Comparison of ENCODE assay signal across 21 mouse cellular contexts in the genomic region with DNA sequence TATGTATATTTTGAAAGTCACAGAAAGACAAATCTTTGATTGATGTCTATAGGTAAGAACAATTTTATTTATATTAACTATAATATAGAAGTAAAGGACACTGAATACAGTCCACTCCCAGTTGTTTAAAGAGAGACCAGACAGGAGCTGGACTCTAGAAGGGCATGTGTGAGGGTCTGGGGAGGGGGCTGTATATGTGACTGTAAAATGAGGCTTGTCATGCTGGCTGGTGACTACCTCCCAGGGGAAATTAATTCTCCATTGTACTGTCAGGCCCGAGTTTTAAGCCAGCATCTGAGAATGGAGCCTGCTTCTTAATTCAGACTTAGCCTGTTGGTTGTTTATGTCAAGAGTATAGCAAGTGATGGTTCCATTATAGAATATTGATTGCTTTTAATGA.
DNase-seq lines count a peak whose midpoint lies in the region; ATAC-seq lines count a peak whose summit lies in the region.
"Had no signal": no experiment of that assay in that cellular context is flagged by ENCODE, and none has a peak within 500 bp of the region (broad histone marks: within the 10 kb centered on the region; RNA-seq: fewer than 3 reads in every experiment).

No protein-coding gene starts in this region.

- H3K4me1 ChIP-seq in midbrain, embryonic 11.5 days (ENCODE audit: control insufficient read depth, insufficient read depth, low read length) = no peaks in the 10 kb centered on the region
- no peaks in the 10 kb centered on the region for H3K4me1 ChIP-seq in midbrain, embryonic 15.5 days
- H3K4me1 ChIP-seq: embryonic facial prominence, embryonic 13.5 days; embryonic facial prominence, embryonic 15.5 days; forebrain, embryonic 10.5 days; forebrain, embryonic 12.5 days had no signal

- H3K36me3 ChIP-seq in midbrain, embryonic 11.5 days (ENCODE audit: control insufficient read depth, insufficient read depth, low read length) = no peaks in the 10 kb centered on the region
- H3K36me3 ChIP-seq in midbrain, embryonic 15.5 days (replicated peaks) = no peaks in the 10 kb centered on the region
- H3K36me3 ChIP-seq: embryonic facial prominence, embryonic 13.5 days; embryonic facial prominence, embryonic 15.5 days; forebrain, embryonic 10.5 days; forebrain, embryonic 12.5 days had no signal

- DNase-seq in heart, adult 11 months = peak; percentile 29
- no peak for DNase-seq in heart, adult 8-10 months (ENCODE audit: low spot score)
- no peak for DNase-seq in midbrain, embryonic 11.5 days (ENCODE audit: low spot score, missing footprints)
- DNase-seq: adrenal gland, adult 2 months; adrenal gland, postnatal 10 days; adrenal gland, postnatal 25 days; cerebellum, adult 11 months; cerebellum, adult 18-20 months; cerebellum, adult 8-10 months; cerebellum, adult 9-11 months; cerebellum, postnatal 14 days; cerebellum, postnatal 36 days; embryo, embryonic 11 days had no signal

- no peak overlapping the region for H3K27ac ChIP-seq in midbrain, embryonic 11.5 days (ENCODE audit: low read depth, low read length)
- H3K27ac ChIP-seq in midbrain, embryonic 15.5 days = no peak overlapping the region
- H3K27ac ChIP-seq: embryonic facial prominence, embryonic 13.5 days; embryonic facial prominence, embryonic 15.5 days; forebrain, embryonic 10.5 days; forebrain, embryonic 12.5 days had no signal

- no peak overlapping the region for H3K4me3 ChIP-seq in midbrain, embryonic 11.5 days (ENCODE audit: low read depth, low read length)
- no peak overlapping the region for H3K4me3 ChIP-seq in midbrain, embryonic 15.5 days
- H3K4me3 ChIP-seq: embryonic facial prominence, embryonic 13.5 days; embryonic facial prominence, embryonic 15.5 days; erythroblast, embryonic 14.5 days; forebrain, embryonic 10.5 days; forebrain, embryonic 12.5 days had no signal

- ATAC-seq in midbrain, embryonic 11.5 days (ENCODE audit: low FRiP score) = peak; percentile 77
- ATAC-seq in midbrain, embryonic 15.5 days (replicated peaks) = no peak
- ATAC-seq: forebrain, embryonic 14.5 days; forebrain, embryonic 16.5 days had no signal

- no peak overlapping the region for H3K4me2 ChIP-seq in midbrain, embryonic 11.5 days
- H3K4me2 ChIP-seq in midbrain, embryonic 15.5 days = no peak overlapping the region
- H3K4me2 ChIP-seq: embryonic facial prominence, embryonic 13.5 days; embryonic facial prominence, embryonic 15.5 days; forebrain, embryonic 12.5 days had no signal

- 40% methylated on average over 1 of the region's 1 CpGs for WGBS in midbrain, embryonic 11.5 days
- WGBS in midbrain, embryonic 15.5 days = 23% methylated on average over 1 of the region's 1 CpGs

- no peaks in the 10 kb centered on the region for H3K9me3 ChIP-seq in midbrain, embryonic 11.5 days (ENCODE audit: control insufficient read depth, low read length)
- no peaks in the 10 kb centered on the region for H3K9me3 ChIP-seq in midbrain, embryonic 15.5 days
- H3K9me3 ChIP-seq: embryonic facial prominence, embryonic 13.5 days; embryonic facial prominence, embryonic 15.5 days; forebrain, embryonic 10.5 days; forebrain, embryonic 12.5 days had no signal

- H3K27me3 ChIP-seq in midbrain, embryonic 11.5 days (ENCODE audit: control insufficient read depth, insufficient read depth, low read length) = no peaks in the 10 kb centered on the region
- no peaks in the 10 kb centered on the region for H3K27me3 ChIP-seq in midbrain, embryonic 15.5 days (replicated peaks)
- H3K27me3 ChIP-seq: embryonic facial prominence, embryonic 13.5 days; embryonic facial prominence, embryonic 15.5 days; forebrain, embryonic 12.5 days had no signal

- H3K9ac ChIP-seq in midbrain, embryonic 11.5 days (ENCODE audit: low read length) = no peak overlapping the region
- no peak overlapping the region for H3K9ac ChIP-seq in midbrain, embryonic 15.5 days
- H3K9ac ChIP-seq: embryonic facial prominence, embryonic 13.5 days; embryonic facial prominence, embryonic 15.5 days; forebrain, embryonic 12.5 days had no signal
